Mouse (Mus musculus): ENCODE data around the gene Olfr810. TPM values are rescaled to one million over a fixed set of nuclear protein-coding genes. Genes with fewer than 3 reads are reported as not detected.

Gene Olfr810
- polyA plus RNA-seq (2015; fragmentation: Nextera tagmentation; extraction: Ambion mirVana): not detected in 2 replicates

DNA sequence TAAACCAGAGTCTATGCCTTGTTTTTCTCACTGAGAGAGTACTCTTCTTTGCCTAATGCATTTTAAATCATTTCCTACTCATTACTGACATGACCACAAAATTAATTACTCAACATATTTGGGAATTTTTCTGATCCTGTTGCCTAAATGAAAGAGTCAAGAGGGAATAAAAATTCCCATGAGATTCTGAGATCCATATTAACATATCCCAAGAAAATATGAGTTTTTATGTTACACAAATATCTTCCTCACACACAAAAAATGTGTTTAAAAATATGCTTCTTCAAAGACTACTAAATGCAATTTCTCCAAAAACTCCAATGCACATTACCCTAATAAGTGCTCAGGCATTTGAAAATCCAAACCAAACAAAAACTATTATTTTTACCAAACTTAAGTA is at the start of gene Olfr810:
Gene Olfr810, minus strand, starts transcription at position 101 of the 400 bp plus-strand sequence.
- no peaks in the 10 kb centered on the region for H3K4me1 ChIP-seq (replicated peaks)
- H3K4me3 ChIP-seq (replicated peaks): no peak within 1 kb of the TSS
- no peaks in the 10 kb centered on the region for H3K9me3 ChIP-seq
- H3K4me2 ChIP-seq (replicated peaks): no peak within 1 kb of the TSS
- H3K36me3 ChIP-seq: no peaks in the 10 kb centered on the region
- no peaks in the 10 kb centered on the region for H3K27me3 ChIP-seq (replicated peaks)
- ATAC-seq: no peak
- H3K27ac ChIP-seq: no peak within 1 kb of the TSS
- H3K9ac ChIP-seq: no peak within 1 kb of the TSS

- H3K27me3 ChIP-seq (replicated peaks): no peaks in the 10 kb centered on the region
- H3K4me3 ChIP-seq (replicated peaks): no peak within 1 kb of the TSS
- H3K9me3 ChIP-seq: no peaks in the 10 kb centered on the region
- no peak within 1 kb of the TSS for H3K9ac ChIP-seq
- no peaks in the 10 kb centered on the region for H3K36me3 ChIP-seq
- H3K27ac ChIP-seq: no peak within 1 kb of the TSS
- no peak within 1 kb of the TSS for H3K4me2 ChIP-seq (replicated peaks)
- no peaks in the 10 kb centered on the region for H3K4me1 ChIP-seq (replicated peaks)
- WGBS: 82% methylated on average over 4 of the region's 4 CpGs
- ATAC-seq: no peak
Observed at GRCm38 (mm10) chr10:129804296-129804695, 9.6 kb upstream of the Olfr810 start, which contains the start of gene Olfr811. Olfr811 (minus strand) TSS chr10:129804396.

GRCm38 (mm10) chr10:129778123-129778522 is 16.6 kb downstream of the Olfr810 start:
- H3K9ac ChIP-seq: no peak overlapping the region
- H3K4me3 ChIP-seq (replicated peaks): no peak overlapping the region
- no peak overlapping the region for H3K4me2 ChIP-seq (replicated peaks)
- no peaks in the 10 kb centered on the region for H3K36me3 ChIP-seq
- H3K27ac ChIP-seq: no peak overlapping the region
- H3K4me1 ChIP-seq (replicated peaks): no peaks in the 10 kb centered on the region
- ATAC-seq: no peak
- H3K27me3 ChIP-seq (replicated peaks): no peaks in the 10 kb centered on the region
- H3K9me3 ChIP-seq: no peaks in the 10 kb centered on the region

DNA sequence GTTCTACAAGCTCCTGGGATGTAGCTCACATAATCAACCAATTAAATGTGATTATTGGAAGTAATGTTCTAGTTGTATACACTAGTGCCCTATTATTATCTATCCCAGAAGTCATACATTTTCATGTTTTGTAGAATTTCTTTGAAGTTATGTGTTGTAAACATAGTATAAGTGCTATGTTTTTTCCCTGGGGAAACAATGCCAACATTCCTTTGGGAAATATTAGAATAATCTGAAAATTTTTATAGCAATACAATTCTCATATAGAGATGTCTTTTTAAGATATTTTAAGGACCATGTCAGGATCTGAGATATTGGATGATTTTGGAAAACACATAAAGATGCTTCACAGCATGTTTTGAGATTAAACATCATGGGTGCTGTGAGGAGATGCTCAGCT is 20.4 kb downstream of the Olfr810 start, which contains the start of gene Olfr809:
Gene Olfr809, plus strand, starts transcription at position 301 of the 400 bp plus-strand sequence.
- H3K27me3 ChIP-seq (replicated peaks): no peaks in the 10 kb centered on the region
- H3K4me3 ChIP-seq (replicated peaks): no peak within 1 kb of the TSS
- ATAC-seq: no peak

DNA sequence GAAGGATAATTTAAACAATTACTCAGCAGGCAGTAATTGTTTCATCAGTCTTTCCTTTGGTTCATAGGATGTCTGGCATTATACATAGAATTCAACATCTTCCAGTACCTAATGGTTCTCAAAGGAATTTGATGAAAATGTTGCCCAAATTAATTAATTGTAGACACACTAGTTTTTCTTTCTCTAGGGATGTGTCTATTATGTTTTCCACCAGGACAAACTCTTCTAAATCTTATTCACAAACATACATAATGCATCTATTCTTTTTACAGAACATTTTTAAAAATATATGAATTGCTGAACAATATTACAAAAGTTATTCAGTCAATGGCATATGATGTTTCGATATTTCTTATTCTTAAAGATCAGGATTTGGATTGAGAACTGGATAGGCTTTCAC is 29.5 kb downstream of the Olfr810 start, which contains the start of gene Olfr808:
Gene Olfr808, plus strand, starts transcription at position 301 of the 400 bp plus-strand sequence.
- H3K9me3 ChIP-seq: no peaks in the 10 kb centered on the region

More for the DNA sequence above, 20.4 kb downstream of the Olfr810 start, which contains the start of gene Olfr809:
- Histone ChIP-seq H3K4me1 (replicated peaks) (no peaks in the 10 kb centered on the region), H3K36me3 (no peaks in the 10 kb centered on the region), H3K9me3 (no peaks in the 10 kb centered on the region), H3K4me2 (replicated peaks) (no peak within 1 kb of the TSS), H3K9ac (no peak within 1 kb of the TSS), H3K27ac (no peak within 1 kb of the TSS)

DNA sequence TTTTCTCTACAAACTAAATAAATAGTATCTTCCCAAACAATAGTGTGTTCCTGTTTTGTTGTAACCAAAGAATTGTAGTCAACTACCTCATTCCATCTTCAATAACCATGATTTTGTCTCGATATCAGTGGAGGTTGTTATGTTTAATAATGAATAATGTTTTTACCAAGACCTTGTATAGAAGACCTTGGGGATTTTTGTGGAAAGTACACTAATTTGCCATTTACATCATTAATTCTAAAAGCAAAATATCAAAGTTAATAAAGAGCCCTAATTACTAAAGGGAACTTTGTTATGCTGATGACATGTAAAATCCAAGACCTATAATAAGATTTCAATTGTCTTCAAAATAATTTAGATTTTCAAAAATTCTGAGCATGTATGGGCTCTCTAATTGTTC is 37.0 kb downstream of the Olfr810 start, which contains the start of gene Olfr807:
Gene Olfr807, minus strand, starts transcription at position 101 of the 400 bp plus-strand sequence.
- no peaks in the 10 kb centered on the region for H3K36me3 ChIP-seq
- no peak within 1 kb of the TSS for H3K4me3 ChIP-seq (replicated peaks)
- H3K9ac ChIP-seq: no peak within 1 kb of the TSS
- no peaks in the 10 kb centered on the region for H3K27me3 ChIP-seq (replicated peaks)
- ATAC-seq: no peak
- H3K27ac ChIP-seq: no peak within 1 kb of the TSS
- no peak within 1 kb of the TSS for H3K4me2 ChIP-seq (replicated peaks)
- no peaks in the 10 kb centered on the region for H3K9me3 ChIP-seq
- 92% methylated on average over 1 of the region's 1 CpGs for WGBS
- H3K4me1 ChIP-seq (replicated peaks): no peaks in the 10 kb centered on the region

More for the DNA sequence above, 29.5 kb downstream of the Olfr810 start, which contains the start of gene Olfr808:
- no peak within 1 kb of the TSS for H3K4me2 ChIP-seq (replicated peaks)
- no peak for ATAC-seq
- H3K4me1 ChIP-seq (replicated peaks): no peaks in the 10 kb centered on the region
- WGBS: 96% methylated on average over 1 of the region's 1 CpGs
- no peaks in the 10 kb centered on the region for H3K36me3 ChIP-seq
- H3K4me3 ChIP-seq (replicated peaks): no peak within 1 kb of the TSS
- no peak within 1 kb of the TSS for H3K27ac ChIP-seq
- H3K9ac ChIP-seq: no peak within 1 kb of the TSS
- no peaks in the 10 kb centered on the region for H3K27me3 ChIP-seq (replicated peaks)

DNA sequence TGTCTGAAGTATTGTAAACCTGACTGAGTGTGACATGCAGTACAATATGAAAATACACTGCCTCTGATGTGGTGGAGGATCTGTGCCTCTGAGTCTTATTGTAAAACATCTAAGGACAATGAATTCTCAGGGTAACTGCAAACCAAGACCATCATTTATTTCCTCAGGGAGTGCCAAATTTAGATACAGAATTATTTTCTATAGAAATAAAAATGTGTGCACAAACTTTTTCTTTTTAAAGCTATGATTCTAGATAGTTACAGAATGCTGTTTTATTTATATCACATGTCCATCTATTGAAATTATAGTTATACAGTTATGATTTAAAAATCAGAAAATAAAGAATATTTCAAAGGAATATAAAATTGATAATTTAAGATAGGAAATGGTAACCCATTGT is 52.9 kb downstream of the Olfr810 start, which contains the start of gene Olfr806:
Gene Olfr806, minus strand, starts transcription at position 101 of the 400 bp plus-strand sequence.
- no peaks in the 10 kb centered on the region for H3K27me3 ChIP-seq (replicated peaks)
- H3K9me3 ChIP-seq: no peaks in the 10 kb centered on the region
- no peak for ATAC-seq
- no peak within 1 kb of the TSS for H3K4me2 ChIP-seq (replicated peaks)
- H3K4me1 ChIP-seq (replicated peaks): no peaks in the 10 kb centered on the region
- no peak within 1 kb of the TSS for H3K27ac ChIP-seq
- no peak within 1 kb of the TSS for H3K4me3 ChIP-seq (replicated peaks)
- no peak within 1 kb of the TSS for H3K9ac ChIP-seq
- H3K36me3 ChIP-seq: no peaks in the 10 kb centered on the region

Other genes with a start within 250 kb of the Olfr810 start
- gene Olfr794, start 227.3 kb downstream of the Olfr810 start, polyA plus RNA-seq (2015; fragmentation: Nextera tagmentation; extraction: Ambion mirVana): not detected in 2 replicates
- not detected in 2 replicates for gene Olfr796, start 182.3 kb downstream of the Olfr810 start, polyA plus RNA-seq (2015; fragmentation: Nextera tagmentation; extraction: Ambion mirVana)
- gene Olfr798, start 167.0 kb downstream of the Olfr810 start, polyA plus RNA-seq (2015; fragmentation: Nextera tagmentation; extraction: Ambion mirVana): not detected in 2 replicates
- not detected in 2 replicates for gene Olfr799, start 157.4 kb downstream of the Olfr810 start, polyA plus RNA-seq (2015; fragmentation: Nextera tagmentation; extraction: Ambion mirVana)
- not detected in 2 replicates for gene Olfr800, start 137.2 kb downstream of the Olfr810 start, polyA plus RNA-seq (2015; fragmentation: Nextera tagmentation; extraction: Ambion mirVana)
- gene Olfr801, start 121.1 kb downstream of the Olfr810 start, polyA plus RNA-seq (2015; fragmentation: Nextera tagmentation; extraction: Ambion mirVana): not detected in 2 replicates
- not detected in 2 replicates for gene Olfr802, start 106.7 kb downstream of the Olfr810 start, polyA plus RNA-seq (2015; fragmentation: Nextera tagmentation; extraction: Ambion mirVana)
- not detected in 2 replicates for gene Olfr803, start 100.6 kb downstream of the Olfr810 start, polyA plus RNA-seq (2015; fragmentation: Nextera tagmentation; extraction: Ambion mirVana)
- gene Olfr804, start 91.7 kb downstream of the Olfr810 start, polyA plus RNA-seq (2015; fragmentation: Nextera tagmentation; extraction: Ambion mirVana): not detected in 2 replicates
- not detected in 2 replicates for gene Olfr805, start 65.5 kb downstream of the Olfr810 start, polyA plus RNA-seq (2015; fragmentation: Nextera tagmentation; extraction: Ambion mirVana)
- gene Olfr806, start 53.0 kb downstream of the Olfr810 start, polyA plus RNA-seq (2015; fragmentation: Nextera tagmentation; extraction: Ambion mirVana): not detected in 2 replicates
- not detected in 2 replicates for gene Olfr807, start 37.1 kb downstream of the Olfr810 start, polyA plus RNA-seq (2015; fragmentation: Nextera tagmentation; extraction: Ambion mirVana)
- not detected in 2 replicates for gene Olfr808, start 29.4 kb downstream of the Olfr810 start, polyA plus RNA-seq (2015; fragmentation: Nextera tagmentation; extraction: Ambion mirVana)
- not detected in 2 replicates for gene Olfr809, start 20.3 kb downstream of the Olfr810 start, polyA plus RNA-seq (2015; fragmentation: Nextera tagmentation; extraction: Ambion mirVana)
- not detected in 2 replicates for gene Olfr811, start 9.5 kb upstream of the Olfr810 start, polyA plus RNA-seq (2015; fragmentation: Nextera tagmentation; extraction: Ambion mirVana)
- gene Olfr812, start 51.2 kb upstream of the Olfr810 start, polyA plus RNA-seq (2015; fragmentation: Nextera tagmentation; extraction: Ambion mirVana): not detected in 2 replicates
- not detected in 2 replicates for gene Olfr813, start 60.5 kb upstream of the Olfr810 start, polyA plus RNA-seq (2015; fragmentation: Nextera tagmentation; extraction: Ambion mirVana)
- gene Olfr814, start 84.9 kb upstream of the Olfr810 start, polyA plus RNA-seq (2015; fragmentation: Nextera tagmentation; extraction: Ambion mirVana): not detected in 2 replicates
- gene Olfr815, start 111.0 kb upstream of the Olfr810 start, polyA plus RNA-seq (2015; fragmentation: Nextera tagmentation; extraction: Ambion mirVana): not detected in 2 replicates
- gene Olfr816, start 120.7 kb upstream of the Olfr810 start, polyA plus RNA-seq (2015; fragmentation: Nextera tagmentation; extraction: Ambion mirVana): not detected in 2 replicates
- gene Olfr818, start 154.2 kb upstream of the Olfr810 start, polyA plus RNA-seq (2015; fragmentation: Nextera tagmentation; extraction: Ambion mirVana): not detected in 2 replicates
- not detected in 2 replicates for gene Olfr819, start 172.3 kb upstream of the Olfr810 start, polyA plus RNA-seq (2015; fragmentation: Nextera tagmentation; extraction: Ambion mirVana)
- not detected in 2 replicates for gene Olfr247, start 181.2 kb upstream of the Olfr810 start, polyA plus RNA-seq (2015; fragmentation: Nextera tagmentation; extraction: Ambion mirVana)
- gene Gm10310, start 190.1 kb upstream of the Olfr810 start, polyA plus RNA-seq (2015; fragmentation: Nextera tagmentation; extraction: Ambion mirVana): not detected in 2 replicates
- not detected in 2 replicates for gene Olfr820, start 217.7 kb upstream of the Olfr810 start, polyA plus RNA-seq (2015; fragmentation: Nextera tagmentation; extraction: Ambion mirVana)
- gene Olfr821, start 235.4 kb upstream of the Olfr810 start, polyA plus RNA-seq (2015; fragmentation: Nextera tagmentation; extraction: Ambion mirVana): not detected in 2 replicates

All from intestine, embryonic 15.5 days (tissue).